Mouse (Mus musculus) colon, adult 2 months (tissue): ENCODE results near the gene 2610021A01Rik. TPM values are rescaled to one million over a fixed set of nuclear protein-coding genes. Genes with fewer than 3 reads are reported as not detected.

Source experiments
- polyA plus RNA-seq: library from polyadenylated mRNA; depleted of rRNA; stranded (reverse); fragments of >200 nt; gene quantifications from 2 replicates; pipeline ENCODE4 v1.2.3, GENCODE M21; 2012; rRNA removed

The 2610021A01Rik gene
- 1.7 and 2.0 TPM in 2 replicates for polyA plus RNA-seq

DNA sequence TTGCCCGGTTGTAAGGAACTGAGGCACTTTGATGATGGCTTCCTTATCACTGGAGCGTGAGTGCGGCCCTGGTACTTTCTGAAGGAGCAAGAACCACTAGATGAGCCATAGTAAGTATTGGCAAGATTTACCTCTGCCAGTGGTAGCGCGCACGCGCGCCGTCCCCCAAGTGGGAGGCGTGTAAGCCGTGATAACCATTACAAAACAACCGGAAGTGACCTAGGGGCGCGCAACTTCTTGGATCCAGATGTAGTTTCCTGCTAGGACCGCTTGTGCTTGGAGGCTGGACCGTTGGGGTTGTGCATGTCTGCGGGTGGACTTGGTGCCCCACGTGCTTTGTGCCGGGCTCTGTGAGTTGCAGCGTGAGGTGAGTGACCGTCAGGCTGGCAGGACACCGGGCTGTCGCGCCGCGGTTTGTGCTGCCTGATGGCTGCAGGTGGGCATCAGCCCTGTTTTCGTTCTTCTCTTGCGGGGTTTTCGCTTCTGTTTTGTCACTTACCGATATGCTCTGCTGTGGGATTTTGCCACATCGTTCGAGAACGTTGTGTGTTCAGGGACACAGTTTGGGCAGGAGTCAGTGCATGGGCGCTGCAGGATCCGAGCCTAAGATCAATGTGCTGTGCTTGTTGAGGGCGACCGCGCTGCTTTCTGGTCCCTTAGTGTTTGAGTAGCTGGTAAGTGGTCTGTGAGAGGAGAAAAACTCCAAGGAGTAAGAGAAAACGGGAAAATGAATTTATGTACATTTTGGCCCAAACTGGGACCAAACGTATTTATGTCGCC, at the start of gene 2610021A01Rik:
Gene 2610021A01Rik, plus strand, starts transcription at position 197 of the 780 bp plus-strand sequence.

GRCm38 (mm10) chr7:41573562-41573961, 25.5 kb upstream of the 2610021A01Rik start, which contains the start of gene Gm6871:
TSS of gene Gm6871 (minus strand) at chr7:41573662.

DNA sequence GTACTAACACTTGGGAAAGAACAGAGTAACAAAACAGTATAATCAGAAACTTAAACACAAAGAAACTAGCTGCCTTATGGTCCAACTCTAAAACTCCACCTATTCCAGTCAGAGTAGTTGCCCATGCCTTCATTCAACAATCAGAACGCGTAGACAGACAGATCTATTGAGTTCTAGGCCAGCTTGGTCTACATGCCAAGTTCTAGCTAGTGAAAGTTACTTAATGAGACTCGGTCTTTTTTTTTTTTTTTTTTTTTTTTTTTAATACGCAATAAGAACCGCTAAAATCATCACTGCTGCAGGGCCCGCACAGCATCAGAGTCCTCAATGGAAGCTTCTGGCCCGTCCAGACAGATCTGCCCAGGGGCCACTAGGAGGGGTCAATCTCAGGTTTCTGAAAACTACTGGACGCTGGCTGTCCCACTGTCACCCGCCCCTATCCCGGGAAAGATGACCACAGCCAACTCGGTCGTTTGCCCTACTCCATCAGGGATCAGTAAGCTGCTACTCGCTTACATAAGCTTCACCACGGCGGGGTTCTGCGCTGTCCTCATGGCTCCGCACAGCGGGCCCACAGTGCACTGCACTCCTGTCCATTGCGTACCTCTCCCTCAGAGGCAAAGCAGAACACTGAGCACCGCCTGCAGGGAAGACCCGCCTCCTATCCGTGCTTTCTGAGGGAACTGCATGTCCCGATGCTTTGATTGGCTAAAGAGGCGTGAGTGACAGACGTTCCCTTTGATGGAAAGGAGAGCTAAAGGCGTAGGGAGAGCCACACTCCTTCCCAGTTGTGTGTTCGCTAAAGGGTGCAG, 33.6 kb downstream of the 2610021A01Rik start, which contains the start of gene Zfp788:
Gene Zfp788, plus strand, starts transcription at position 795 of the 812 bp plus-strand sequence.

Other genes starting within 250 kb of the 2610021A01Rik start
- 2.0 and 2.1 TPM in 2 replicates for gene AI987944, start 205.9 kb upstream of the 2610021A01Rik start, polyA plus RNA-seq
- gene Vmn2r57, start 150.5 kb upstream of the 2610021A01Rik start, polyA plus RNA-seq = 0.03 TPM in 2 replicates
- gene Gm20449, start 99.8 kb upstream of the 2610021A01Rik start, polyA plus RNA-seq = not detected in 2 replicates
- 2.8 and 3.0 TPM in 2 replicates for gene AW146154, start 99.3 kb upstream of the 2610021A01Rik start, polyA plus RNA-seq
- not detected in 2 replicates for gene Gm6871, start 25.6 kb upstream of the 2610021A01Rik start, polyA plus RNA-seq
- gene Zfp788, start 34.0 kb downstream of the 2610021A01Rik start, polyA plus RNA-seq = 0.24 and 0.34 TPM in 2 replicates